In genomic region chr4:136601476-136601875, GRCm38 (mm10) we compare ENCODE assay signal across 8 mouse cellular contexts. TPM values are rescaled to one million over a fixed set of nuclear protein-coding genes. Genes with fewer than 3 reads are reported as not detected.
DNase-seq lines count a peak whose midpoint lies in the region; ATAC-seq and TF ChIP-seq lines count a peak whose summit lies in the region.

No protein-coding gene starts in this region.

- no peaks in the 10 kb centered on the region for H3K36me3 ChIP-seq in hindbrain, postnatal 0 days (ENCODE audit: insufficient read depth, low read length)

- WGBS in hindbrain, postnatal 0 days, result under 1% methylated on average over 13 of the region's 13 CpGs

- H3K27ac ChIP-seq in hindbrain, postnatal 0 days, result peak overlapping the region; percentile 96

- peaks cover 3% of the 10 kb centered on the region; the same call in 1 of the 2 replicates for H3K4me1 ChIP-seq in hindbrain, postnatal 0 days (ENCODE audit: insufficient read depth, low read length)

- peak overlapping the region; percentile 99 for H3K9ac ChIP-seq in hindbrain, postnatal 0 days (replicated peaks; ENCODE audit: low read length)

- peak; percentile 38 for DNase-seq in CD4-positive, CD25-positive, alpha-beta regulatory T cell, adult 2 months (ENCODE audit: low read depth, low spot score)
- DNase-seq in cerebellum, postnatal 10 days, result peak; percentile 92
- peak; percentile 41 to 62 for DNase-seq in frontal cortex, postnatal 36 days (ENCODE audit: low spot score in 2 of 2)
- DNase-seq in hindbrain, postnatal 0 days (ENCODE audit: low spot score), result peak; percentile 73
- peak; percentile 39 to 66 for DNase-seq in left cerebral cortex, postnatal 14 days (ENCODE audit: low spot score in 2 of 2)
- peak; percentile 77 for DNase-seq in right cerebral cortex, postnatal 14 days

- intact Hi-C loops in left cerebral cortex, postnatal 14 days (cut with DNase I), result no loop called here

- peak overlapping the region; percentile 92 for H3K4me3 ChIP-seq in hindbrain, postnatal 0 days (ENCODE audit: low read length)

- peak overlapping the region; percentile 59 for H3K4me2 ChIP-seq in hindbrain, postnatal 0 days (ENCODE audit: low read depth, low read length)

- TF ChIP-seq CTCF in hindbrain, postnatal 0 days (IDR thresholded peaks at IDR 0.05; ENCODE audit: low read depth), result no peak

- H3K9me3 ChIP-seq in hindbrain, postnatal 0 days (ENCODE audit: low read length), result no peaks in the 10 kb centered on the region

- no peaks in the 10 kb centered on the region for H3K27me3 ChIP-seq in hindbrain, postnatal 0 days (ENCODE audit: insufficient read depth, low read length)

- no peak for ATAC-seq in CD4-positive, CD25-positive, alpha-beta regulatory T cell, adult 4 months
- ATAC-seq in hindbrain, postnatal 0 days, result no peak
- peak; percentile 32 for ATAC-seq in megakaryocyte progenitor cell, adult 5-6 weeks (replicated peaks; ENCODE audit: poor library complexity)

RNA-seq across cellular contexts. Expression of gene Kdm1a, which starts 1.0 kb away (rescaled TPM):
- polyA plus RNA-seq in CD4-positive, CD25-positive, alpha-beta regulatory T cell, adult 4 months (2017; shearing (Covaris generic)), result 10 to 100 TPM; 21.0 to 25.9 TPM
- total RNA-seq in hindbrain, postnatal 0 days (2014; rRNA removed), result 121 and 123 TPM in 2 replicates
- 41.2 and 44.8 TPM in 2 replicates for polyA plus RNA-seq in hindbrain, postnatal 0 days (2015; fragmentation: Nextera tagmentation; extraction: Ambion mirVana)
- 100 to 1,000 TPM; 104 to 105 TPM for total RNA-seq in left cerebral cortex, postnatal 14 days (2021)
- 35.7 and 46.3 TPM in 2 replicates for total RNA-seq in megakaryocyte progenitor cell, adult 5-6 weeks (2015)
- total RNA-seq in megakaryocyte progenitor cell, adult 5-6 weeks (2017), result 78.2 and 80.5 TPM in 2 replicates

RNA-seq across cellular contexts. Expression of gene Tex46, which starts 8.8 kb away (rescaled TPM):
- polyA plus RNA-seq in CD4-positive, CD25-positive, alpha-beta regulatory T cell, adult 4 months (2017; shearing (Covaris generic)), result not detected
- total RNA-seq in hindbrain, postnatal 0 days (2014; rRNA removed), result not detected in 2 replicates
- polyA plus RNA-seq in hindbrain, postnatal 0 days (2015; fragmentation: Nextera tagmentation; extraction: Ambion mirVana), result not detected in 2 replicates
- total RNA-seq in left cerebral cortex, postnatal 14 days (2021), result not detected
- not detected in 2 replicates for total RNA-seq in megakaryocyte progenitor cell, adult 5-6 weeks (2015)
- not detected in 2 replicates for total RNA-seq in megakaryocyte progenitor cell, adult 5-6 weeks (2017)

RNA-seq across cellular contexts. Expression of gene Lactbl1, which starts 20.9 kb away (rescaled TPM):
- polyA plus RNA-seq in CD4-positive, CD25-positive, alpha-beta regulatory T cell, adult 4 months (2017; shearing (Covaris generic)), result under 1 TPM in 1 of 2 experiments, not detected in 1; 0.17 TPM
- total RNA-seq in hindbrain, postnatal 0 days (2014; rRNA removed), result 0.42 TPM in 1 of 2 replicates, not detected in the other
- polyA plus RNA-seq in hindbrain, postnatal 0 days (2015; fragmentation: Nextera tagmentation; extraction: Ambion mirVana), result 0.06 TPM in 2 replicates
- under 1 TPM; 0.22 to 0.25 TPM for total RNA-seq in left cerebral cortex, postnatal 14 days (2021)
- 0.07 and 0.20 TPM in 2 replicates for total RNA-seq in megakaryocyte progenitor cell, adult 5-6 weeks (2015)
- 0.03 and 0.08 TPM in 2 replicates for total RNA-seq in megakaryocyte progenitor cell, adult 5-6 weeks (2017)

Comparison
In these comparisons a context has a peak if more than half of its experiments do, and no peak if none do; other contexts are left out.
1. DNase-seq: peak in every context shown above with its lines; median percentile 92 in cerebellum, postnatal 10 days; 77 in right cerebral cortex, postnatal 14 days; 73 in hindbrain, postnatal 0 days; 52 in left cerebral cortex, postnatal 14 days; 52 in frontal cortex, postnatal 36 days; 38 in CD4-positive, CD25-positive, alpha-beta regulatory T cell, adult 2 months.